Mouse (Mus musculus): ENCODE results near the gene Triobp. TPM values are rescaled to one million over a fixed set of nuclear protein-coding genes. Genes with fewer than 3 reads are reported as not detected.

Triobp gene
- polyA plus RNA-seq, 1 experiment from 2014 or later: 22.4 TPM

DNA sequence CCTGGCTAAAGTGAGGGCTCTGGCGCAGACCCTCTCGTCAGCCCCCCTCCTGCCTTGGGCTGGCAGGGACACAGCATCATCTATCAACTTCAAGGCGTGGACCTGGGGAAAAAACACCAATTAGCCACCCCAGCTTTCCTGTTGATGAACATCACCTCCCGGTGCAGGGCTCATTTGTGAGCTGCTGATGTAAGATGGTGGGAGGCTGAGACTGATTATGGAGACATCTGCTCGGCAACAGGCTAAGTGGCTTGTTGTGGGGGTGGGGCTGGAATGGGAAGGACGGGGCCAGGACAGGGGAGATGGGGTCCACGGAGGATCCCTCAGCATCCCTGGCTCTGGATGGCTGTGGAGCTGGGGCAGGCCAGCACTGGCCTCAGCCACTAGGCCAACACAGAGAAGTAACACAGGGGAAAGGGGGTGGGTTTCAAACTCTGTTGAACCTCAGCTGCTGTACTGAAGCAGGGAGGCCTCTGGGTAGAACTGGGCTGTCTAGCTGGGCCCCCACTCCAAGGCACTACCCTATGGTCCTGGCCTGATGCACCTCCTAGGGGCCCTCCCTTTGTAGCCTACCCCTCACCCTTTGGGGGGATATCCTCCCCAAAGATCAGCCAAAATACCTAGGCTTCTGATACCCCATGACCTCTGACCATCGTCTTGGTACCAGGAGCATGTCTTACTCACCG lies 102.8 kb downstream of the Triobp start:
- 57% methylated on average over 9 of the region's 9 CpGs for WGBS
- Histone ChIP-seq H3K4me2 (replicated peaks; ENCODE audit: low read depth) (no peak overlapping the region), H3K27me3 (ENCODE audit: control insufficient read depth, insufficient read depth, low read length) (no peaks in the 10 kb centered on the region), H3K36me3 (ENCODE audit: control insufficient read depth, insufficient read depth, low read length) (peaks cover 17% of the 10 kb centered on the region), H3K9me3 (ENCODE audit: control insufficient read depth, low read length) (no peaks in the 10 kb centered on the region), H3K4me1 (replicated peaks; ENCODE audit: control insufficient read depth, insufficient read depth) (no peaks in the 10 kb centered on the region), H3K9ac (ENCODE audit: low read length) (no peak overlapping the region), H3K4me3 (ENCODE audit: low read depth, low read length) (no peak overlapping the region), H3K27ac (replicated peaks) (peak overlapping the region; percentile 65; the same call in 1 of the 2 replicates)
- DNase-seq (ENCODE audit: low spot score): no peak
- TF ChIP-seq CTCF (IDR thresholded peaks at IDR 0.05; ENCODE audit: low read depth): no peak
- ATAC-seq (ENCODE audit: low FRiP score, low TSS enrichment): no peak

DNA sequence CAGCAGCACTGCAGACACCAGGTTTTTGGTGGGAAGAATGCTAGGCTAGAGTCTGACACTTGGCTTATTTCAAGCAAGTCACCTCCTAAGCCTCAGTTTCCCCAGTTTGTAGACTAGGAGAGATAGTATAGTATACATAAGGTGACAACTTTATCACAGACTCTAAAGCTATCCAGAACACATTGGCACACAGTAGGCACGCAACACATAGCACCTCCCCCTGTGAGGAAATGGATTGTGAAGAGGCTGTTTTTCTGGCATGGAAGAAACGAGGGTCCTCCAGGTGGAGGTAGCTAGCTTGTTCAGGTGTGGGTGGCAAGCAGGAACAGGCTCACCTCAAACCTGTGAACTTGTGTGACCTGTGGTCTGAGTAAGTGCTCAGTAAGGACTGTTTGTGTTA lies 103.4 kb downstream of the Triobp start:
- Histone ChIP-seq H3K27ac (replicated peaks) (peak overlapping the region; percentile 65), H3K4me1 (replicated peaks; ENCODE audit: control insufficient read depth, insufficient read depth) (no peaks in the 10 kb centered on the region), H3K4me3 (ENCODE audit: low read depth, low read length) (no peak overlapping the region), H3K36me3 (ENCODE audit: control insufficient read depth, insufficient read depth, low read length) (peaks cover 22% of the 10 kb centered on the region), H3K4me2 (replicated peaks; ENCODE audit: low read depth) (no peak overlapping the region), H3K9me3 (ENCODE audit: control insufficient read depth, low read length) (no peaks in the 10 kb centered on the region), H3K27me3 (ENCODE audit: control insufficient read depth, insufficient read depth, low read length) (no peaks in the 10 kb centered on the region), H3K9ac (ENCODE audit: low read length) (no peak overlapping the region)
- 68% methylated on average over 2 of the region's 2 CpGs for WGBS
- peak; percentile 41 for ATAC-seq (ENCODE audit: low FRiP score, low TSS enrichment)
- no peak for DNase-seq (ENCODE audit: low spot score)
- TF ChIP-seq EP300 (optimal IDR thresholded peaks at IDR 0.05): no peak
- no peak for TF ChIP-seq CTCF (IDR thresholded peaks at IDR 0.05; ENCODE audit: low read depth)

DNA sequence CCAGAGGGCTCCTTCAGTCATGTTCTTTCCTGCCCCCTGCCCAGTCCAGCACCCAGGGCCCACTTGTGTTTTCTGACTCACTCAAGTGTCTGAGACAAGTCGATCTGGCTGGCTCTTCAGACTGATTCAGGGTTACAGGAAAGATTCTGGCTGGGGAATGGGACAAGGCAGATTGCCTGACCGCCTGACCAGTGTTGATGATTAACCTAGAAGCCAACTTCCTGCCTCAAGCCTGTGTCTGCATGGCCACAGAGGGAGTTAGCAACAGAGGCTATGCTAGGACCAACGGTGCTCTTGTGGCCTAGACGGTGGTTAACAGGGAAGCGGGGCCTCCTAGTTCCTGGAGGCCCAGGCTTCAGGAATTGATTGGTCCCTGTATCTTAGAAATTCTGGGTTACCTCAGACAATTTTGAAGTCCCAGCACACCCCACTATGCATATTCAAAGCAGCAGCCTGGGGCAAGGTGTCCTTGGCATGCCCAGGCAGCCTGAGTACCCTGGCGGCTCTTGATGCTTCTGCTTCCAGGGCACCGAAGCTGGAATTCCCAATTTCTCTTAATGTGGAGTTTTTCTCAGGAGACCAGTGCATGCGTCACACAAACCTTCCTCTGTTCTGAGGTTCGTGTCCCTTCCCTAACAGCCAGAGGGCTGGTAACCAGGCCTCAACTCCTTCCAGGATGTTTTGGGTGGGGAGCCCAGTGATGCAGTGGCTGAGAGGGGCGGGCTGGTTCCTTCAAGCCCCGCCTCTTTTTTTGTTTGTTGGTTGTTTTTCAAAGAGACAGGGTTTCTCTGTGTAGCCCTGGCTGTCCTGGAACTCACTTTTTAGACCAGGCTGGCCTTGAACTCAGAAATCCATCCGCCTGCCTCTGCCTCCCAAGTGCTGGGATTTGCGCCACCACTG lies 104.2 kb downstream of the Triobp start:
- Histone ChIP-seq H3K4me2 (replicated peaks; ENCODE audit: low read depth) (no peak overlapping the region), H3K36me3 (ENCODE audit: control insufficient read depth, insufficient read depth, low read length) (peaks cover 29% of the 10 kb centered on the region), H3K9ac (ENCODE audit: low read length) (0 out of 2 replicates have a peak overlapping the region, but pooled peaks have one; percentile 8), H3K4me1 (replicated peaks; ENCODE audit: control insufficient read depth, insufficient read depth) (no peaks in the 10 kb centered on the region), H3K4me3 (ENCODE audit: low read depth, low read length) (no peak overlapping the region), H3K9me3 (ENCODE audit: control insufficient read depth, low read length) (no peaks in the 10 kb centered on the region), H3K27ac (replicated peaks) (peak overlapping the region; percentile 65), H3K27me3 (ENCODE audit: control insufficient read depth, insufficient read depth, low read length) (no peaks in the 10 kb centered on the region)
- peak; percentile 66 for DNase-seq (ENCODE audit: low spot score)
- TF ChIP-seq EP300 (optimal IDR thresholded peaks at IDR 0.05): no peak
- TF ChIP-seq CTCF (IDR thresholded peaks at IDR 0.05; ENCODE audit: low read depth): no peak; the same call in 1 of the 2 replicates
- 62% methylated on average over 13 of the region's 13 CpGs for whole genome bisulfite sequencing
- peak; percentile 76 for ATAC-seq (ENCODE audit: low FRiP score, low TSS enrichment)

DNA sequence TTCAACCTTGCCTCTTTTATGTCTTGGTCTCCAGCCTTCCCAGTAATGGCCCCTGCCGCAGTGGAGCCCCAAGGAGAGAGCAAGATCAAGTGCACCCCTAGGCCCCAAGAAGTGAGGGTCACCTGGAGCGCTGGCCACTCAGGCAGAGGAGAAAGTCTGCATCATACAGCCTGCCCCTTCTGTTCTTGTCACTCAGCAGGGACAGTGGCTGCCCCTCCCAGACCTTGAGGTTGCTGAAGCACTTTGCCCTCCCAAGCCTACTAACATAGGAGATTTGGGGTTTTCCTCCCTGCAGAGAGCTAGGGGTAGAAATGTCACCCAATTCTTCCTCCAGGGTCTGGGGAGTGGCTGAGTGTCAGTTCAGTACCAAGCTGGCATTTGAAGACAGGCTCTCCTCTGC lies 104.8 kb downstream of the Triobp start:
- H3K9ac ChIP-seq (ENCODE audit: low read length): no peak overlapping the region
- WGBS: 81% methylated on average over 2 of the region's 2 CpGs
- peaks cover 29% of the 10 kb centered on the region for H3K36me3 ChIP-seq (ENCODE audit: control insufficient read depth, insufficient read depth, low read length)
- DNase-seq (ENCODE audit: low spot score) (no peak), ATAC-seq (ENCODE audit: low FRiP score, low TSS enrichment) (no peak)
- TF ChIP-seq CTCF (IDR thresholded peaks at IDR 0.05; ENCODE audit: low read depth): no peak
- no peak for TF ChIP-seq EP300 (optimal IDR thresholded peaks at IDR 0.05)
- no peaks in the 10 kb centered on the region for H3K4me1 ChIP-seq (replicated peaks; ENCODE audit: control insufficient read depth, insufficient read depth)
- H3K27ac ChIP-seq (replicated peaks): 0 out of 2 replicates have a peak overlapping the region, but pooled peaks have one; percentile 4
- no peak overlapping the region for H3K4me3 ChIP-seq (ENCODE audit: low read depth, low read length)
- no peak overlapping the region for H3K4me2 ChIP-seq (replicated peaks; ENCODE audit: low read depth)
- H3K27me3 ChIP-seq (ENCODE audit: control insufficient read depth, insufficient read depth, low read length): no peaks in the 10 kb centered on the region
- H3K9me3 ChIP-seq (ENCODE audit: control insufficient read depth, low read length): no peaks in the 10 kb centered on the region

Small RNAs within 50 kb of the gene (microRNA-seq; reads per million reads assigned to microRNA genes)
- gene Mir6956: 1.6 reads per million

Other genes starting within 250 kb of the Triobp start
- 0.06 and 0.11 TPM in 2 replicates for gene Elfn2, start 229.0 kb upstream of the Triobp start, polyA plus RNA-seq (2015; fragmentation: Nextera tagmentation; extraction: Ambion mirVana)
- gene Mfng, start 174.2 kb upstream of the Triobp start, polyA plus RNA-seq (2015; fragmentation: Nextera tagmentation; extraction: Ambion mirVana): 5.6 and 7.2 TPM in 2 replicates
- gene Card10, start 144.7 kb upstream of the Triobp start, polyA plus RNA-seq (2015; fragmentation: Nextera tagmentation; extraction: Ambion mirVana): 2.4 and 2.8 TPM in 2 replicates
- gene Cdc42ep1, start 105.1 kb upstream of the Triobp start, polyA plus RNA-seq (2015; fragmentation: Nextera tagmentation; extraction: Ambion mirVana): 37.7 and 45.4 TPM in 2 replicates
- gene Lgals2, start 92.2 kb upstream of the Triobp start, polyA plus RNA-seq (2015; fragmentation: Nextera tagmentation; extraction: Ambion mirVana): 39.4 and 39.5 TPM in 2 replicates
- gene Gga1, start 70.5 kb upstream of the Triobp start, polyA plus RNA-seq (2015; fragmentation: Nextera tagmentation; extraction: Ambion mirVana): 35.6 and 39.3 TPM in 2 replicates
- 0.27 and 0.28 TPM in 2 replicates for gene Gm49510, start 48.1 kb upstream of the Triobp start, polyA plus RNA-seq (2015; fragmentation: Nextera tagmentation; extraction: Ambion mirVana)
- gene Sh3bp1, start 48.0 kb upstream of the Triobp start, polyA plus RNA-seq (2015; fragmentation: Nextera tagmentation; extraction: Ambion mirVana): 22.7 and 27.4 TPM in 2 replicates
- gene Pdxp, start 33.8 kb upstream of the Triobp start, polyA plus RNA-seq (2015; fragmentation: Nextera tagmentation; extraction: Ambion mirVana): 4.1 and 4.3 TPM in 2 replicates
- gene Lgals1, start 21.0 kb upstream of the Triobp start, polyA plus RNA-seq (2015; fragmentation: Nextera tagmentation; extraction: Ambion mirVana): 1,326 and 1,632 TPM in 2 replicates
- gene Nol12, start 12.8 kb upstream of the Triobp start, polyA plus RNA-seq (2015; fragmentation: Nextera tagmentation; extraction: Ambion mirVana): 32.3 and 36.4 TPM in 2 replicates
- gene H1f0, start 80.7 kb downstream of the Triobp start, polyA plus RNA-seq (2015; fragmentation: Nextera tagmentation; extraction: Ambion mirVana): 285 and 309 TPM in 2 replicates
- gene Galr3, start 94.2 kb downstream of the Triobp start, polyA plus RNA-seq (2015; fragmentation: Nextera tagmentation; extraction: Ambion mirVana): 0.31 and 0.34 TPM in 2 replicates
- 27.1 and 28.0 TPM in 2 replicates for gene Ankrd54, start 115.2 kb downstream of the Triobp start, polyA plus RNA-seq (2015; fragmentation: Nextera tagmentation; extraction: Ambion mirVana)
- 132 and 135 TPM in 2 replicates for gene Eif3l, start 127.5 kb downstream of the Triobp start, polyA plus RNA-seq (2015; fragmentation: Nextera tagmentation; extraction: Ambion mirVana)
- 7.0 and 7.8 TPM in 2 replicates for gene Micall1, start 161.2 kb downstream of the Triobp start, polyA plus RNA-seq (2015; fragmentation: Nextera tagmentation; extraction: Ambion mirVana)
- gene Polr2f, start 193.3 kb downstream of the Triobp start, polyA plus RNA-seq (2015; fragmentation: Nextera tagmentation; extraction: Ambion mirVana): 308 and 320 TPM in 2 replicates
- 6.4 and 7.9 TPM in 2 replicates for gene 1700088E04Rik, start 193.5 kb downstream of the Triobp start, polyA plus RNA-seq (2015; fragmentation: Nextera tagmentation; extraction: Ambion mirVana)
- 3.6 and 3.9 TPM in 2 replicates for gene Sox10, start 217.5 kb downstream of the Triobp start, polyA plus RNA-seq (2015; fragmentation: Nextera tagmentation; extraction: Ambion mirVana)